8 mouse cellular contexts compared by ENCODE assay signal in the genomic region with DNA sequence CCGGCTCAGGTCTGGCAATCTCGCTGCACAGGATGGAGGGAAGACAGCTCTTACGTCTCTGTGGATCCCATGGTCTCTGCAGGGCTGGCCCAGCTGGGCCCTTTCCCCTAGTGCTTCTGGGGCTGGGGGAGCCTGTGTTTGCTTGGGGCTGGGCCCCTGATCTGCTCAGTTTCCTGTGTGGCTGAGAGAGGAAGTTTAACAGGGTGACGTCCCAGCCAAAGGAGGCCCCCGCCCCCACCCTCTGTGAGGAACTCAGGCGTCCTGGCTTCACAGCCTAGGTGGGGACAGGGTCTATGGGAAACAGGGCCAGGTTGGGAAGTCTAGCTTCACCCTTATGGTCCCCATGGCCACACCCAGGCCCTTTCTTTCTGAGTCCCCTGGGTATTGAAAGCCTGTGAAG. TPM values are rescaled to one million over a fixed set of nuclear protein-coding genes. Genes with fewer than 3 reads are reported as not detected.
A peak's percentile ranks its signal among the peaks of the same experiment; 100 is the strongest.
DNase-seq lines count a peak whose midpoint lies in the region; ATAC-seq and TF ChIP-seq lines count a peak whose summit lies in the region.

A gene (minus strand): TSS at position 179 of the 400 bp plus-strand sequence.

- TF ChIP-seq CTCF in MEL (IDR thresholded peaks at IDR 0.05 in 2 of 3, conservative IDR thresholded peaks at IDR 0.05 in 1 of 3; ENCODE audit: control insufficient read depth in 1 of 3, insufficient read depth in 1 of 3, low read depth in 2 of 3, low read length in 3 of 3, poor library complexity in 1 of 3, severe bottlenecking in 1 of 3): no peak
- no peak for TF ChIP-seq CTCF in olfactory bulb, adult 2 months (IDR thresholded peaks at IDR 0.05; ENCODE audit: insufficient read depth, low read depth, low read length)

- no peak for TF ChIP-seq RAD21 in MEL (IDR thresholded peaks at IDR 0.05; ENCODE audit: low read depth, low read length)

- H3K9me3 ChIP-seq in forebrain, embryonic 14.5 days (replicated peaks; ENCODE audit: control insufficient read depth, low read length): no peaks in the 10 kb centered on the region
- no peaks in the 10 kb centered on the region for H3K9me3 ChIP-seq in forebrain, embryonic 11.5 days (ENCODE audit: control insufficient read depth, low read length)
- no peaks in the 10 kb centered on the region for H3K9me3 ChIP-seq in MEL (replicated peaks; ENCODE audit: insufficient read depth, low read length)

- no peak within 1 kb of the TSS for H3K4me2 ChIP-seq in forebrain, embryonic 14.5 days (ENCODE audit: low read length)
- no peak within 1 kb of the TSS for H3K4me2 ChIP-seq in forebrain, embryonic 11.5 days (ENCODE audit: low read depth, low read length, severe bottlenecking)

- H3K79me2 ChIP-seq in MEL (ENCODE audit: control insufficient read depth, insufficient read depth, low read length, poor library complexity): peaks cover 5% of the 10 kb centered on the region; the same call in 1 of the 2 replicates

- TF ChIP-seq POLR2A in MEL (IDR thresholded peaks at IDR 0.05; ENCODE audit: control insufficient read depth in 1 of 2, insufficient read depth in 1 of 2, low read depth in 1 of 2, low read length in 2 of 2, poor library complexity in 1 of 2): peak in 1 of 2 experiments; percentile 75; a peak in 2 of 4 replicates
- no peak for TF ChIP-seq POLR2A in olfactory bulb, adult 2 months (IDR thresholded peaks at IDR 0.05; ENCODE audit: insufficient read depth, low read depth, low read length)

- no peak for DNase-seq in forebrain, embryonic 14.5 days (ENCODE audit: low spot score)
- DNase-seq in forebrain, embryonic 11.5 days (ENCODE audit: low spot score): no peak
- peak; percentile 83 for DNase-seq in MEL (ENCODE audit: low read depth, low spot score)
- peak; percentile 50 for DNase-seq in liver
- DNase-seq in urinary bladder, postnatal 25 days (ENCODE audit: low spot score): no peak
- no peak for DNase-seq in adrenal gland, postnatal 4 days (ENCODE audit: low spot score in 2 of 2)
- no peak for DNase-seq in layer of hippocampus, adult 9-10 months (ENCODE audit: low spot score)

- 51% methylated on average over 6 of the region's 6 CpGs for WGBS in forebrain, embryonic 14.5 days
- 57% methylated on average over 6 of the region's 6 CpGs for WGBS in forebrain, embryonic 11.5 days
- 68% methylated on average over 6 of the region's 6 CpGs for WGBS in olfactory bulb, adult 2 months

- no peaks in the 10 kb centered on the region for H3K27me3 ChIP-seq in forebrain, embryonic 14.5 days (replicated peaks; ENCODE audit: control insufficient read depth, insufficient read depth, low read length)
- H3K27me3 ChIP-seq in forebrain, embryonic 11.5 days (ENCODE audit: control insufficient read depth, insufficient read depth, low read length): no peaks in the 10 kb centered on the region
- no peaks in the 10 kb centered on the region for H3K27me3 ChIP-seq in MEL (ENCODE audit: control insufficient read depth in 1 of 2, insufficient read depth in 2 of 2, low read length in 2 of 2)

- H3K4me3 ChIP-seq in forebrain, embryonic 14.5 days (ENCODE audit: low read depth, low read length): no peak within 1 kb of the TSS
- no peak within 1 kb of the TSS for H3K4me3 ChIP-seq in forebrain, embryonic 11.5 days (ENCODE audit: low read depth, low read length)
- peak within 1 kb of the TSS; percentile 57 to 60 for H3K4me3 ChIP-seq in MEL (ENCODE audit: control insufficient read depth in 1 of 2, insufficient read depth in 1 of 2, low read depth in 2 of 2, low read length in 2 of 2)
- no peak within 1 kb of the TSS; the same call in 1 of the 2 replicates for H3K4me3 ChIP-seq in olfactory bulb, adult 2 months (ENCODE audit: insufficient read depth, low read depth, low read length)

- no peak within 1 kb of the TSS for H3K27ac ChIP-seq in forebrain, embryonic 14.5 days (ENCODE audit: low read depth, low read length)
- no peak within 1 kb of the TSS for H3K27ac ChIP-seq in forebrain, embryonic 11.5 days (ENCODE audit: low read depth, low read length)
- H3K27ac ChIP-seq in MEL (ENCODE audit: control insufficient read depth, low read depth, low read length): peak within 1 kb of the TSS; percentile 60
- H3K27ac ChIP-seq in olfactory bulb, adult 2 months (ENCODE audit: insufficient read depth, low read depth, low read length): no peak within 1 kb of the TSS

- peaks cover 25% of the 10 kb centered on the region for H3K36me3 ChIP-seq in forebrain, embryonic 14.5 days (ENCODE audit: control insufficient read depth, insufficient read depth, low read length)
- H3K36me3 ChIP-seq in forebrain, embryonic 11.5 days (ENCODE audit: control insufficient read depth, insufficient read depth, low read length): no peaks in the 10 kb centered on the region
- H3K36me3 ChIP-seq in MEL (ENCODE audit: control insufficient read depth in 1 of 2, insufficient read depth in 2 of 2, low read length in 2 of 2): peaks cover 0 to 10% of the 10 kb centered on the region in 2 experiments; a peak in 2 of 4 replicates

- peak; percentile 42; a peak in 3 of 4 replicates for TF ChIP-seq EP300 in MEL (IDR thresholded peaks at IDR 0.05; ENCODE audit: low read depth in 1 of 2, low read length in 2 of 2)

- no peak within 1 kb of the TSS for H3K9ac ChIP-seq in forebrain, embryonic 14.5 days (ENCODE audit: low read length)
- H3K9ac ChIP-seq in forebrain, embryonic 11.5 days (ENCODE audit: low read length): no peak within 1 kb of the TSS
- peak within 1 kb of the TSS; percentile 88 for H3K9ac ChIP-seq in MEL (ENCODE audit: control insufficient read depth, low read depth, low read length, poor library complexity, severe bottlenecking)

- no peaks in the 10 kb centered on the region for H3K4me1 ChIP-seq in forebrain, embryonic 14.5 days (ENCODE audit: control insufficient read depth, insufficient read depth, low read length)
- H3K4me1 ChIP-seq in forebrain, embryonic 11.5 days (replicated peaks; ENCODE audit: control insufficient read depth, insufficient read depth, low read length): no peaks in the 10 kb centered on the region
- H3K4me1 ChIP-seq in MEL (ENCODE audit: control insufficient read depth in 1 of 2, insufficient read depth in 2 of 2, low read length in 2 of 2): peaks cover 11 to 20% of the 10 kb centered on the region in 2 experiments
- H3K4me1 ChIP-seq in olfactory bulb, adult 2 months (ENCODE audit: control insufficient read depth, insufficient read depth, low read length): no peaks in the 10 kb centered on the region

- 0 out of 2 replicates have a peak, but pooled peaks have one; percentile 14 for ATAC-seq in forebrain, embryonic 14.5 days
- no peak for ATAC-seq in forebrain, embryonic 11.5 days (replicated peaks; ENCODE audit: low FRiP score)

TF ChIP-seq in MEL, 35 proteins besides CTCF, POLR2A, EP300 and RAD21:
- peak; percentile 62; the same call in 1 of the 2 replicates for TF ChIP-seq CHD2 (IDR thresholded peaks at IDR 0.05; ENCODE audit: low read length)
- peak; percentile 55; the same call in 1 of the 2 replicates for TF ChIP-seq TCF12 (IDR thresholded peaks at IDR 0.05; ENCODE audit: low read depth, low read length)
- TF ChIP-seq MAZ (IDR thresholded peaks at IDR 0.05; ENCODE audit: low read depth, low read length): peak; percentile 79; the same call in 1 of the 2 replicates
- 0 out of 2 replicates have a peak, but pooled peaks have one; percentile 16 for TF ChIP-seq GABPA (IDR thresholded peaks at IDR 0.05; ENCODE audit: low read depth, low read length)
- peak; percentile 34; the same call in 1 of the 2 replicates for TF ChIP-seq RCOR1 (IDR thresholded peaks at IDR 0.05; ENCODE audit: low read depth, low read length)
- peak; percentile 71 for TF ChIP-seq NELFE (IDR thresholded peaks at IDR 0.05; ENCODE audit: low read depth, low read length)
- TF ChIP-seq SIN3A (IDR thresholded peaks at IDR 0.05; ENCODE audit: low read length): peak; percentile 68
- TF ChIP-seq MYC (IDR thresholded peaks at IDR 0.05; ENCODE audit: low read depth, low read length): no peak
- no peak for TF ChIP-seq CHD1 (IDR thresholded peaks at IDR 0.05; ENCODE audit: low read depth, low read length)
- peak; percentile 42; the same call in 1 of the 2 replicates for TF ChIP-seq POLR2AphosphoS2 (IDR thresholded peaks at IDR 0.05; ENCODE audit: low read length)
- peak; percentile 84; the same call in 1 of the 2 replicates for TF ChIP-seq ZMIZ1 (IDR thresholded peaks at IDR 0.05; ENCODE audit: low read depth, low read length)
- TF ChIP-seq MAX (IDR thresholded peaks at IDR 0.05; ENCODE audit: low read length): peak; percentile 33; the same call in 1 of the 2 replicates
- peak; percentile 35; the same call in 1 of the 2 replicates for TF ChIP-seq ETS1 (IDR thresholded peaks at IDR 0.05; ENCODE audit: low read depth, low read length)
- peak; percentile 65; the same call in 1 of the 2 replicates for TF ChIP-seq MXI1 (IDR thresholded peaks at IDR 0.05; ENCODE audit: low read depth, low read length)
- TF ChIP-seq USF1 (IDR thresholded peaks at IDR 0.05; ENCODE audit: low read depth, low read length): 0 out of 2 replicates have a peak, but pooled peaks have one; percentile 18
- no peak for TF ChIP-seq MYB (IDR thresholded peaks at IDR 0.05; ENCODE audit: low read depth, low read length)
- peak; percentile 65 for TF ChIP-seq HCFC1 (IDR thresholded peaks at IDR 0.05; ENCODE audit: low read depth, low read length)
- no peak for TF ChIP-seq ZC3H11A (IDR thresholded peaks at IDR 0.05; ENCODE audit: low read depth, low read length)
- peak; percentile 64; the same call in 1 of the 2 replicates for TF ChIP-seq ELF1 (IDR thresholded peaks at IDR 0.05; ENCODE audit: low read depth, low read length)

RNA-seq across cellular contexts. Expression of the gene that starts here (rescaled TPM):
- polyA plus RNA-seq in forebrain, embryonic 14.5 days (2014; fragmentation: Nextera tagmentation; extraction: Ambion mirVana): 3.6 and 4.1 TPM in 2 replicates
- 4.6 and 5.7 TPM in 2 replicates for polyA plus RNA-seq in forebrain, embryonic 11.5 days (2014; fragmentation: Nextera tagmentation; extraction: Ambion mirVana)
- 3.2 and 3.8 TPM in 2 replicates for total RNA-seq in MEL (2012; rRNA removed)
- 10 to 100 TPM in 1 of 2 experiments, not detected in 1; 20.7 TPM for polyA plus RNA-seq in MEL (2012; ENCODE audit: insufficient read depth in 1 of 2, insufficient read length in 2 of 2, low read depth in 1 of 2, low replicate concordance in 2 of 2, missing spikeins in 1 of 2)
- polyA plus RNA-seq in olfactory bulb, adult 2 months (2012; ENCODE audit: insufficient read depth, insufficient read length, low replicate concordance, missing spikeins): not detected in 2 replicates
- total RNA-seq in adrenal gland, postnatal 4 days (2021): 1 to 10 TPM; 1.6 to 2.6 TPM

Comparison
In these comparisons a context has a peak if more than half of its experiments do, and no peak if none do; other contexts are left out.
1. DNase-seq: peak in MEL (single experiment) and liver (single experiment); none in forebrain, embryonic 14.5 days (single experiment), forebrain, embryonic 11.5 days (single experiment), urinary bladder, postnatal 25 days (single experiment), adrenal gland, postnatal 4 days (0 of 2) and layer of hippocampus, adult 9-10 months (single experiment).
2. H3K4me3 ChIP-seq: peak in MEL (2 of 2); none in forebrain, embryonic 14.5 days (single experiment), forebrain, embryonic 11.5 days (single experiment) and olfactory bulb, adult 2 months (single experiment).